Mouse (Mus musculus): Measurements from ENCODE around the gene Tut7. TPM values are rescaled to one million over a fixed set of nuclear protein-coding genes. Genes with fewer than 3 reads are reported as not detected.

The Tut7 gene
- polyA plus RNA-seq, 1 experiment from 2014 or later = 40.1 TPM

DNA sequence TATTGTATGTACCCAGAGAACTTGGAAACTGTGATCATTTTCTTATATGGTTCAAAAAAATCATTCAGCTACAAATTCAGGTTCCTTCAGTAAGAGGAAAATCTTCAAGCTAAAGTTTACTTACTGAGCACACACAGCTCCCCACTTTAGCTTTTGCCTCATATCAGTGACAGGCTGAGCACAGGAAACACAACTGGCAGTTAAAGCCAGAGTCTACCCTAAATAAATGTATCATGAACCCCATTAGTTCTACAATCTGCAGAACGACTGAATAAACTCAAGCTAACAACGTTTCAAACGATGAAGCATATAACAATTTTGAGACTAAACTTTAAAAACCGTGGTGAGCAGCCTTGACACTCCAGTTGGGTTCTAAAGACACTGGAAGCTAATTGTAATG lies 5.6 kb downstream of the Tut7 start:
- Histone ChIP-seq H3K9me3 (replicated peaks; ENCODE audit: control insufficient read depth, low read length) (no peaks in the 10 kb centered on the region), H3K9ac (ENCODE audit: low read depth, low read length) (no peak overlapping the region), H3K36me3 (ENCODE audit: control insufficient read depth, insufficient read depth, low read length) (peaks cover 8% of the 10 kb centered on the region), H3K27me3 (ENCODE audit: control insufficient read depth, insufficient read depth, low read length) (no peaks in the 10 kb centered on the region), H3K4me3 (ENCODE audit: low read depth, low read length) (no peak overlapping the region), H3K4me1 (ENCODE audit: control insufficient read depth, insufficient read depth, low read length) (peaks cover 20% of the 10 kb centered on the region), H3K4me2 (no peak overlapping the region), H3K27ac (ENCODE audit: low read depth, low read length) (no peak overlapping the region)
- WGBS (ENCODE audit: insufficient replicate concordance) = 87% methylated on average over 4 of the region's 4 CpGs
- ATAC-seq (replicated peaks; ENCODE audit: insufficient number of reproducible peaks, low FRiP score, low TSS enrichment) = no peak

DNA sequence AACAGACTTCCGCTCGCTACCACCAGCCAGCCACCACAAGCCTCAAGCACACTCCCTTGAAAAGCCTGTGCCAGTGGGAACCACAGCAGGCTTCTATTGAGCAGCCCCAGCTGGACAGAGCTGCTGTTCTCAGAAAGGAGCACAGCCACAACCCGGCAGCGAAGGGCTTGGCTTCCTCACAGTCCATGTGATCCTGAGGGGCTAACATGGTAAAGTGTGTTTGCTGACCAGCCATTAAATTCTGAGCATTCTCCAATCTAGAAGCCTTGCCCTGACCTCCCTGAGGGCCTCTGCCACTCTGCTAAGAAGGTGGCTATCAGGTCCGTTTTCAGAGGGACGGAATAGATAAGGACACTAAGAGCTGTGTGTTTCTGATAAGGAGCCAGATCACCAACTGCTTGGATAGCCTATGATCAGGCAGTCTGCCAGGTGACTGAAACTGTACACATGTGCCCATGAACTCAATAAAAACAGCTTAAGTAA lies 8.8 kb downstream of the Tut7 start:
- peak overlapping the region; percentile 60 for H3K27ac ChIP-seq (ENCODE audit: low read depth, low read length)
- ATAC-seq (replicated peaks; ENCODE audit: insufficient number of reproducible peaks, low FRiP score, low TSS enrichment) = peak; percentile 96
- H3K27me3 ChIP-seq (ENCODE audit: control insufficient read depth, insufficient read depth, low read length) = no peaks in the 10 kb centered on the region
- no peak overlapping the region for H3K9ac ChIP-seq (ENCODE audit: low read depth, low read length)
- H3K4me1 ChIP-seq (ENCODE audit: control insufficient read depth, insufficient read depth, low read length) = peaks cover 6% of the 10 kb centered on the region; the same call in 1 of the 2 replicates
- H3K4me3 ChIP-seq (ENCODE audit: low read depth, low read length) = no peak overlapping the region
- no peaks in the 10 kb centered on the region for H3K9me3 ChIP-seq (replicated peaks; ENCODE audit: control insufficient read depth, low read length)
- peaks cover 29% of the 10 kb centered on the region for H3K36me3 ChIP-seq (ENCODE audit: control insufficient read depth, insufficient read depth, low read length)
- 34% methylated on average over 6 of the region's 6 CpGs for WGBS (ENCODE audit: insufficient replicate concordance)
- no peak overlapping the region for H3K4me2 ChIP-seq

DNA sequence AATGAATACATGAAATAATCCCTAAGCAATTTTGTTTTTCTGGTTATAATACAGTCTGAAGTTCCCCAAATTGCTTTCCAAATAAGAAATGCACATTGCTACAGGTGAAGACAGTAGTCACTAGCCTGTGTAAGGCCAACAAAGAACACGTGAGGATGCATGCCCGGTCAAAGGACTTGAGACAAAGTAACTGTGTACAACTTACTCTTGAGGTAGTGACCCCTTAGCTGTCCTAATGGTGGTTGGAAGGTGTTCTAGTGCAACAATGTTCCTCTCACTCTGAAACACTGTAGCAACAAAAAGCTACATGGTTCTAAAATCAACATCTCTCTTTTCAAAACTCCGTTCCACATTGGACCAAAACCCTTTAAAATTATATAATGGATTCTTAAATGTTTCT lies 11.4 kb downstream of the Tut7 start:
- H3K9me3 ChIP-seq (replicated peaks; ENCODE audit: control insufficient read depth, low read length) = no peaks in the 10 kb centered on the region
- ATAC-seq (replicated peaks; ENCODE audit: insufficient number of reproducible peaks, low FRiP score, low TSS enrichment) = no peak
- WGBS (ENCODE audit: insufficient replicate concordance) = 93% methylated on average over 3 of the region's 3 CpGs
- peaks cover 6% of the 10 kb centered on the region; the same call in 1 of the 2 replicates for H3K4me1 ChIP-seq (ENCODE audit: control insufficient read depth, insufficient read depth, low read length)
- H3K27me3 ChIP-seq (ENCODE audit: control insufficient read depth, insufficient read depth, low read length) = no peaks in the 10 kb centered on the region
- H3K4me3 ChIP-seq (ENCODE audit: low read depth, low read length) = no peak overlapping the region
- no peak overlapping the region for H3K27ac ChIP-seq (ENCODE audit: low read depth, low read length)
- no peak overlapping the region for H3K4me2 ChIP-seq
- no peak overlapping the region for H3K9ac ChIP-seq (ENCODE audit: low read depth, low read length)
- peaks cover 34% of the 10 kb centered on the region for H3K36me3 ChIP-seq (ENCODE audit: control insufficient read depth, insufficient read depth, low read length)

DNA sequence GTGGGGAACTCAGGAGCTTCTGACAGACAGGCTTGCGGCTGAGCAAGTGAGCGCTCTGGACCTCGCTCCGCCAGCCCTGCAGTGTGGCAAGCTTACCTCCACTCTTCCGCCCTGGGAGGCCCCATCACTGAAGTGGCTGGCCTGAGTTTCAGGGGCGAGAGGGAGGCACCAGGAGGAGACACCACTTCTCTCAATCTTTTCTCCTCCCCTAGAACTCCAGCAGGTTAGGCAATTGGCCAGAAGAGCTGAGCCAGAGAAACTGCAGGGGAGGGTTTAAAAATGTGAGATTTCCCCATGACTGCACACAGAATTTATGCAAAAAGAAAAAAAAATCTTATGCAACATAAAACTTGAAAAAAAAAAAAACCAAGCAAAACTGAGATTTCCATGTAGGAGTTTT lies 21.9 kb downstream of the Tut7 start:
- H3K4me2 ChIP-seq = no peak overlapping the region
- no peak overlapping the region for H3K4me3 ChIP-seq (ENCODE audit: low read depth, low read length)
- H3K9me3 ChIP-seq (replicated peaks; ENCODE audit: control insufficient read depth, low read length) = no peaks in the 10 kb centered on the region
- no peak overlapping the region for H3K27ac ChIP-seq (ENCODE audit: low read depth, low read length)
- no peak for ATAC-seq (replicated peaks; ENCODE audit: insufficient number of reproducible peaks, low FRiP score, low TSS enrichment)
- H3K4me1 ChIP-seq (ENCODE audit: control insufficient read depth, insufficient read depth, low read length) = no peaks in the 10 kb centered on the region
- peaks cover 63% of the 10 kb centered on the region for H3K36me3 ChIP-seq (ENCODE audit: control insufficient read depth, insufficient read depth, low read length)
- WGBS (ENCODE audit: insufficient replicate concordance) = 72% methylated on average over 6 of the region's 6 CpGs
- H3K27me3 ChIP-seq (ENCODE audit: control insufficient read depth, insufficient read depth, low read length) = no peaks in the 10 kb centered on the region
- no peak overlapping the region for H3K9ac ChIP-seq (ENCODE audit: low read depth, low read length)

DNA sequence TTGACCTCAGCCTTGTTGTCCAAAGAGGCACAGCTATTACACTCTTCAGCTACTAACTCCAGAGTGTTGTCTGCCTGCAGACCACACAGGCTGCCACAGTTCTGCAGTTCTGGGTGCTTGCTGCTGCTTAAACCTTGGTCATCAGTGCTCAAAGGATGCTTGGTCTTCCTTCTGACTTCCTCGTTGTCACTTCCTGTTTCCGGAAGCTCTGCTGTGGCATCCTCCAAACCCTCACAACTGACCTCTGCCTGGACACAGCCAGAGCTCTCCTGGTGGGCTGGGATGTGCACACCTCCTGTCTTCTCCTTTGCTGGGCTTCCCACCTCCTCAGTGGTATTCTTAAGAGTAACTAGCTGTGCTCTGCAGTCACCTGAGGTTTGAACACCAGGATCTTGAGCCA lies 22.9 kb downstream of the Tut7 start:
- ATAC-seq (replicated peaks; ENCODE audit: insufficient number of reproducible peaks, low FRiP score, low TSS enrichment) = no peak
- Histone ChIP-seq H3K36me3 (ENCODE audit: control insufficient read depth, insufficient read depth, low read length) (peaks cover 57% of the 10 kb centered on the region), H3K4me1 (ENCODE audit: control insufficient read depth, insufficient read depth, low read length) (no peaks in the 10 kb centered on the region), H3K4me3 (ENCODE audit: low read depth, low read length) (no peak overlapping the region), H3K27me3 (ENCODE audit: control insufficient read depth, insufficient read depth, low read length) (no peaks in the 10 kb centered on the region), H3K4me2 (no peak overlapping the region), H3K9me3 (replicated peaks; ENCODE audit: control insufficient read depth, low read length) (no peaks in the 10 kb centered on the region), H3K27ac (ENCODE audit: low read depth, low read length) (no peak overlapping the region), H3K9ac (ENCODE audit: low read depth, low read length) (no peak overlapping the region)
- 78% methylated on average over 2 of the region's 2 CpGs for WGBS (ENCODE audit: insufficient replicate concordance)

DNA sequence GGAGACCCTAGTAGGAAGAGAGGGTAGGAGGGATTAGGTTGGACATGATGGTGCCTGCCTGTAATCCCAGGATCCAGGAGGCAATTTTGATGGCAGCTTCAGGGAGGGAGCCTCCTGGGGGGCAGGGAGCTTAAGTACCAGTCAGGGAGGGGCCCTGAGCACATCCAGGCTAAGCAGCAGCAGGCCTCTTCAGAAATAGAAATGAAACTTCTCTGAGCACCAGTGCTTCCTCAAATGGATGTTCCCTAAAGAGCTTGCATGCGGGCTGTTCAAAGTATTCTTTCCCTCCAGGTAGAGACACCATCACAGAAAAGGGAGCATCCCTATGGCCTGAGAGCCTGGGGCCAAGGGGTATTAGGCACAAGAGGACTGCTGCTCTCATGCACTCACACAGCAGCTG lies 24.6 kb downstream of the Tut7 start:
- no peak for ATAC-seq (replicated peaks; ENCODE audit: insufficient number of reproducible peaks, low FRiP score, low TSS enrichment)
- WGBS (ENCODE audit: insufficient replicate concordance) = 100% methylated on average over 1 of the region's 1 CpGs

DNA sequence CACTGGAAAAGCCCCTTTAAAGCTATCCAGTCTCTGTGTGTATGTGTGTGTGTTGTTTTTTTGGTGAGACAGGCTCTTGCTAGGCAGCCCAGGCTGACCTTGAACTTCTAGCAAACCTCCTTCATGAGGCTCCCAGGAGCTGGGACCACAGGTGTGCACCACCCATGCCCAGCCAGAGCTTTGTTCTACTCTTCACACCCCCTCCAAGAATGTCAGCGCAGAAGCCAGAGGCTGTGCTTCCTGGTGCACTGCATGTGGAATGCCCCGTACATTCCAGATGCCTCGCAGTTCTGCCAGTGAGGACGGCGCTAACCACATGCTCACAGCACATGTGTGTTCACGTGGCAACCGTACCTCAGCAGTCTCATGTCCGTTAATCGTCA lies 26.5 kb downstream of the Tut7 start:
- Histone ChIP-seq H3K9me3 (replicated peaks; ENCODE audit: control insufficient read depth, low read length) (no peaks in the 10 kb centered on the region), H3K36me3 (ENCODE audit: control insufficient read depth, insufficient read depth, low read length) (peaks cover 48% of the 10 kb centered on the region), H3K27me3 (ENCODE audit: control insufficient read depth, insufficient read depth, low read length) (no peaks in the 10 kb centered on the region), H3K9ac (ENCODE audit: low read depth, low read length) (no peak overlapping the region), H3K4me1 (ENCODE audit: control insufficient read depth, insufficient read depth, low read length) (no peaks in the 10 kb centered on the region), H3K4me2 (no peak overlapping the region), H3K27ac (ENCODE audit: low read depth, low read length) (peak overlapping the region; percentile 37), H3K4me3 (ENCODE audit: low read depth, low read length) (no peak overlapping the region)
- 90% methylated on average over 9 of the region's 9 CpGs for WGBS (ENCODE audit: insufficient replicate concordance)
- no peak for ATAC-seq (replicated peaks; ENCODE audit: insufficient number of reproducible peaks, low FRiP score, low TSS enrichment)

More for the DNA sequence above, 24.6 kb downstream of the Tut7 start:
- Histone ChIP-seq H3K4me1 (ENCODE audit: control insufficient read depth, insufficient read depth, low read length) (no peaks in the 10 kb centered on the region), H3K27ac (ENCODE audit: low read depth, low read length) (no peak overlapping the region), H3K9ac (ENCODE audit: low read depth, low read length) (no peak overlapping the region), H3K9me3 (replicated peaks; ENCODE audit: control insufficient read depth, low read length) (no peaks in the 10 kb centered on the region), H3K4me2 (no peak overlapping the region), H3K36me3 (ENCODE audit: control insufficient read depth, insufficient read depth, low read length) (peaks cover 43% of the 10 kb centered on the region), H3K27me3 (ENCODE audit: control insufficient read depth, insufficient read depth, low read length) (no peaks in the 10 kb centered on the region), H3K4me3 (ENCODE audit: low read depth, low read length) (no peak overlapping the region)

DNA sequence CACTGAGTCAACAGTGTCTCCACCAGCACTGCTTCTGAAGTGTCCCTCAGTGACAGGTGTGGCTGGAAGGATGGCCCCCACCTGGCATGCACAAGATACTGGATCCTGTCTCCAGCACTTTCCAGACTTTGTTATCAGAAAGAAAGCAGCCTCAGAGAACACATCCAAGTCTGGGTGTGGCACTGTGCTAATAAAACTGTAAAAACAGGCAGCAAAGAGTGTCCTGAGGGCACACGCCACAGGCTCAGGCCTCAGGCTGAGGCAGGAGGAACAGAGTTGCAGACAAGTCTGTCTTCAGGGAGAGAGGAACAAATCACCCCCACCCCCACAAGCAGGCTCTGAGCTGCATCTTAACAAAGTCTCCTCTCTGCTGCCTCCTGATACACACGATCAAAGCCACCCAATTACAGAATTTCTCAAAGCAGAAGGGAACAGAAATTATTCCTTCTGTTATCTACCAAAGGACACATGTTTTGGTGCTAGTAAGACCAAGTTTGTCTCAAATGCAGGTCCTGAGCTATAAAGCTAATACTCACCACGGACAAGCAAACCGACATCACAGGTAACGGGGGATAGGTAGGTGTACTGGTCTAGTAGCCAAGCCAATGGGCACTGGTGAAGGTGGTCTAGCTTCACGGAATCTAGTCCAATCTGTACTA lies 27.0 kb downstream of the Tut7 start:
- no peak overlapping the region for H3K9ac ChIP-seq (ENCODE audit: low read depth, low read length)
- ATAC-seq (replicated peaks; ENCODE audit: insufficient number of reproducible peaks, low FRiP score, low TSS enrichment) = peak; percentile 80

DNA sequence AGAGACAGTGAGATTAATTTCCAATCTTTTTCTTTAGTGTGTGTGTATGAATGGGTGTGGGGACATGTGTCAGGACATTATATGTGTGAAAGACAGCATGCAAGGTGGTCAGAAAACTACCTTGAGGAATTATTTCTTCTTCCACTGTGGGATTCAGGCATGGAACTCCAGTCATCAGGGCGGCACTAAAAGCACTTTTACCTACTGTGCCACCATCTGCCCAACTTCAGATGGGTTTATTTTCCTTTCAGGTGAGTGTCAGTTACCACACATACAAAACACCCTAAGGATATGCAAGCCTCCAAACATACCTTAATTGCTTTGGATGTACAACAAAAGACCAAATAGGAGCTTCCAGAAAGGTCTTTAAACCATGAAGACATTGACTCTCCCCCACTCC lies 28.2 kb downstream of the Tut7 start:
- H3K4me3 ChIP-seq (ENCODE audit: low read depth, low read length) = no peak overlapping the region
- H3K36me3 ChIP-seq (ENCODE audit: control insufficient read depth, insufficient read depth, low read length) = peaks cover 47% of the 10 kb centered on the region
- H3K9ac ChIP-seq (ENCODE audit: low read depth, low read length) = no peak overlapping the region
- ATAC-seq (replicated peaks; ENCODE audit: insufficient number of reproducible peaks, low FRiP score, low TSS enrichment) = no peak
- no peaks in the 10 kb centered on the region for H3K27me3 ChIP-seq (ENCODE audit: control insufficient read depth, insufficient read depth, low read length)
- 90% methylated on average over 1 of the region's 1 CpGs for WGBS (ENCODE audit: insufficient replicate concordance)
- H3K4me2 ChIP-seq = no peak overlapping the region
- H3K27ac ChIP-seq (ENCODE audit: low read depth, low read length) = no peak overlapping the region
- H3K4me1 ChIP-seq (ENCODE audit: control insufficient read depth, insufficient read depth, low read length) = no peaks in the 10 kb centered on the region
- no peaks in the 10 kb centered on the region for H3K9me3 ChIP-seq (replicated peaks; ENCODE audit: control insufficient read depth, low read length)

More for the DNA sequence above, 27.0 kb downstream of the Tut7 start:
- Histone ChIP-seq H3K4me2 (no peak overlapping the region), H3K4me1 (ENCODE audit: control insufficient read depth, insufficient read depth, low read length) (no peaks in the 10 kb centered on the region), H3K27ac (ENCODE audit: low read depth, low read length) (peak overlapping the region; percentile 37), H3K9me3 (replicated peaks; ENCODE audit: control insufficient read depth, low read length) (no peaks in the 10 kb centered on the region), H3K27me3 (ENCODE audit: control insufficient read depth, insufficient read depth, low read length) (no peaks in the 10 kb centered on the region), H3K4me3 (ENCODE audit: low read depth, low read length) (no peak overlapping the region), H3K36me3 (ENCODE audit: control insufficient read depth, insufficient read depth, low read length) (peaks cover 50% of the 10 kb centered on the region)
- WGBS (ENCODE audit: insufficient replicate concordance) = 85% methylated on average over 6 of the region's 6 CpGs
